Mouse (Mus musculus) stomach, postnatal 0 days (tissue): ENCODE measurements at regions not wholly inside any gene's neighbourhood (a gene's known extent, or its start where the extent isn't known, plus 50 kb on each side); places are given as distances from the start of the nearest gene placed in this dataset.

Source experiments
- ATAC-seq: fragments of 200-750 bp; cut with Nextera tagmentation; 2 replicates; pipeline ENCODE4 v1.8.0; 2017; ENCODE audit not compliant: low FRiP score, low TSS enrichment
- DNase-seq: peaks from one replicate; pipeline ENCODE4 v3.0.0-alpha.2; 2016; ENCODE audit warnings: low spot score
- H3K27ac ChIP-seq: fragments of 300-500 bp; sonication (generic); replicated peaks from 2 replicates; pipeline ENCODE4 v1.5.1; 2014; ENCODE audit warnings: mild to moderate bottlenecking, control low read depth
- H3K27me3 ChIP-seq: fragments of 300-500 bp; sonication (generic); 2 replicates; pipeline ENCODE4 v1.6.1; 2014; ENCODE audit warnings: low read length; ENCODE audit not compliant: control insufficient read depth, insufficient read depth
- H3K36me3 ChIP-seq: fragments of 300-500 bp; sonication (generic); 2 replicates; pipeline ENCODE4 v1.6.1; 2014; ENCODE audit warnings: low read length, mixed read lengths; ENCODE audit not compliant: control insufficient read depth, insufficient read depth
- H3K4me1 ChIP-seq: fragments of 300-500 bp; sonication (generic); replicated peaks from 2 replicates; pipeline ENCODE4 v1.6.1; 2014; ENCODE audit warnings: antibody characterized with exemption; ENCODE audit not compliant: control insufficient read depth, insufficient read depth
- H3K4me2 ChIP-seq: fragments of 300-500 bp; sonication (generic); replicated peaks from 2 replicates; pipeline ENCODE4 v1.6.1; 2014; ENCODE audit warnings: low read depth, mild to moderate bottlenecking, control low read depth, moderate library complexity
- H3K4me3 ChIP-seq: fragments of 300-500 bp; sonication (generic); 2 replicates; pipeline ENCODE4 v1.5.1; 2014; ENCODE audit warnings: low read depth, low read length, control low read depth
- H3K9ac ChIP-seq: fragments of 300-500 bp; sonication (generic); 2 replicates; pipeline ENCODE4 v1.6.1; 2014; ENCODE audit warnings: mild to moderate bottlenecking, low read length, control low read depth, mixed read lengths
- H3K9me3 ChIP-seq: fragments of 300-500 bp; sonication (generic); 2 replicates; pipeline ENCODE4 v1.6.1; 2016; ENCODE audit warnings: low read length; ENCODE audit not compliant: control insufficient read depth
- CTCF ChIP-seq: IDR thresholded peaks from 2 replicates; pipeline ENCODE4 v1.5.1; 2016; ENCODE audit warnings: antibody characterized with exemption, low read depth, mild to moderate bottlenecking, moderate library complexity
- EP300 ChIP-seq: optimal IDR thresholded peaks from 2 replicates; pipeline ENCODE3; 2016; ENCODE audit warnings: antibody characterized with exemption
- WGBS: fragments of 180-500 bp; shearing (Covaris S2); extraction: QIAGEN DNeasy Blood & Tissue Kit; methylation state at CpG from one replicate; pipeline ENCODE4 v1.1.7; 2014; 5-methylcytosine and 5-hydroxymethylcytosine counted together

- DNase-seq: no peak
- Histone ChIP-seq H3K27me3 (no peaks in the 10 kb centered on the region), H3K9me3 (no peaks in the 10 kb centered on the region), H3K36me3 (no peaks in the 10 kb centered on the region), H3K4me2 (no peak overlapping the region), H3K4me1 (no peaks in the 10 kb centered on the region), H3K27ac (no peak overlapping the region), H3K4me3 (no peak overlapping the region), H3K9ac (no peak overlapping the region)
- no peak for ATAC-seq
- 86% methylated on average over 3 of the region's 3 CpGs for WGBS
- TF ChIP-seq CTCF (no peak), EP300 (no peak)
These were observed 247.2 kb upstream of the Ank start for GRCm38 (mm10) chr15:27219126-27219738.

- H3K27ac ChIP-seq: no peak overlapping the region
- H3K36me3 ChIP-seq: no peaks in the 10 kb centered on the region
- no peaks in the 10 kb centered on the region for H3K4me1 ChIP-seq
- no peak overlapping the region for H3K4me3 ChIP-seq
- no peak overlapping the region for H3K4me2 ChIP-seq
- DNase-seq (no peak), ATAC-seq (no peak)
- TF ChIP-seq CTCF: no peak
- no peak for TF ChIP-seq EP300
- H3K9ac ChIP-seq: no peak overlapping the region
- WGBS: 66% methylated on average over 14 of the region's 14 CpGs
- no peaks in the 10 kb centered on the region for H3K9me3 ChIP-seq
- no peaks in the 10 kb centered on the region for H3K27me3 ChIP-seq
These were observed 242.6 kb upstream of the Ank start for GRCm38 (mm10) chr15:27223610-27224511.

- H3K4me2 ChIP-seq: no peak overlapping the region
- H3K9ac ChIP-seq: no peak overlapping the region
- H3K9me3 ChIP-seq: no peaks in the 10 kb centered on the region
- H3K36me3 ChIP-seq: no peaks in the 10 kb centered on the region
- H3K4me3 ChIP-seq: no peak overlapping the region
- TF ChIP-seq CTCF (no peak), EP300 (no peak)
- WGBS: 78% methylated on average over 4 of the region's 4 CpGs
- no peak overlapping the region for H3K27ac ChIP-seq
- H3K27me3 ChIP-seq: no peaks in the 10 kb centered on the region
- no peak for DNase-seq
- no peak for ATAC-seq
- H3K4me1 ChIP-seq: no peaks in the 10 kb centered on the region
These were observed 242.0 kb upstream of the Ank start for GRCm38 (mm10) chr15:27224512-27224850.

- DNase-seq: no peak
These were observed 233.7 kb upstream of the Ank start for GRCm38 (mm10) chr15:27232804-27233203.

GRCm38 (mm10) chr15:27234770-27235169 is 231.7 kb upstream of the Ank start:
- Histone ChIP-seq H3K4me2 (no peak overlapping the region), H3K27ac (no peak overlapping the region), H3K9me3 (no peaks in the 10 kb centered on the region), H3K36me3 (no peaks in the 10 kb centered on the region), H3K9ac (no peak overlapping the region), H3K4me3 (no peak overlapping the region), H3K27me3 (no peaks in the 10 kb centered on the region), H3K4me1 (no peaks in the 10 kb centered on the region)
- DNase-seq: peak; percentile 53
- ATAC-seq: no peak
- TF ChIP-seq CTCF: peak; percentile 99
- no peak for TF ChIP-seq EP300
- 15% methylated on average over 4 of the region's 4 CpGs for WGBS

More at GRCm38 (mm10) chr15:27232804-27233203, 233.7 kb upstream of the Ank start:
- no peak overlapping the region for H3K4me2 ChIP-seq
- H3K27ac ChIP-seq: no peak overlapping the region
- no peak for ATAC-seq
- no peak overlapping the region for H3K4me3 ChIP-seq
- TF ChIP-seq EP300: no peak
- TF ChIP-seq CTCF: no peak
- H3K36me3 ChIP-seq: no peaks in the 10 kb centered on the region
- H3K9ac ChIP-seq: no peak overlapping the region
- H3K9me3 ChIP-seq: no peaks in the 10 kb centered on the region
- 64% methylated on average over 5 of the region's 5 CpGs for WGBS
- no peaks in the 10 kb centered on the region for H3K27me3 ChIP-seq
- H3K4me1 ChIP-seq: no peaks in the 10 kb centered on the region

GRCm38 (mm10) chr15:27238301-27238700 is 228.2 kb upstream of the Ank start:
- Histone ChIP-seq H3K4me1 (no peaks in the 10 kb centered on the region), H3K27me3 (no peaks in the 10 kb centered on the region), H3K36me3 (no peaks in the 10 kb centered on the region), H3K9ac (no peak overlapping the region), H3K9me3 (no peaks in the 10 kb centered on the region), H3K4me3 (no peak overlapping the region), H3K27ac (no peak overlapping the region), H3K4me2 (no peak overlapping the region)
- DNase-seq (no peak), ATAC-seq (no peak)
- TF ChIP-seq EP300 (no peak), CTCF (no peak)
- 38% methylated on average over 1 of the region's 1 CpGs for WGBS
